Mouse (Mus musculus) embryo, embryonic 9.5 days (tissue): Measurements from ENCODE around the gene Inha.

Experiments used
- DNase-seq: peaks from one replicate; pipeline ENCODE4 v3.0.0-alpha.2; 2017; ENCODE audit errors: extremely low spot score

The Inha gene

GRCm38 (mm10) chr1:75557041-75557440 is 50.2 kb downstream of the Inha start:
- DNase-seq = no peak

GRCm38 (mm10) chr1:75558388-75559178 is 51.7 kb downstream of the Inha start:
- no peak for DNase-seq

GRCm38 (mm10) chr1:75559212-75559925 is 52.5 kb downstream of the Inha start:
- DNase-seq = peak; percentile 93
